Mouse (Mus musculus) midbrain, embryonic 11.5 days (tissue): ENCODE data around the gene Zfp800. TPM values are rescaled to one million over a fixed set of nuclear protein-coding genes. Genes with fewer than 3 reads are reported as not detected.

Experiments used
- ATAC-seq: fragments of 200-750 bp; cut with Nextera tagmentation; 2 replicates; pipeline ENCODE4 v1.8.0; 2017; ENCODE audit warnings: moderate TSS enrichment, moderate library complexity; ENCODE audit not compliant: low FRiP score
- DNase-seq: peaks from one replicate; pipeline ENCODE4 v3.0.0; 2015; ENCODE audit warnings: low spot score; ENCODE audit errors: missing footprints
- H3K27ac ChIP-seq: fragments of 300-500 bp; sonication (generic); 2 replicates; pipeline ENCODE4 v1.5.1; 2014; ENCODE audit warnings: low read depth, low read length
- H3K27me3 ChIP-seq: fragments of 300-500 bp; sonication (generic); 2 replicates; pipeline ENCODE4 v1.6.1; 2014; ENCODE audit warnings: mild to moderate bottlenecking, low read length, moderate library complexity, mixed read lengths; ENCODE audit not compliant: control insufficient read depth, insufficient read depth
- H3K36me3 ChIP-seq: fragments of 300-500 bp; sonication (generic); 2 replicates; pipeline ENCODE4 v1.6.1; 2014; ENCODE audit warnings: mild to moderate bottlenecking, low read length, moderate library complexity, mixed read lengths; ENCODE audit not compliant: control insufficient read depth, insufficient read depth
- H3K4me1 ChIP-seq: fragments of 300-500 bp; sonication (generic); 2 replicates; pipeline ENCODE4 v1.6.1; 2014; ENCODE audit warnings: low read length; ENCODE audit not compliant: control insufficient read depth, insufficient read depth
- H3K4me2 ChIP-seq: fragments of 300-500 bp; sonication (generic); 2 replicates; pipeline ENCODE4 v1.6.1; 2014; ENCODE audit warnings: mild to moderate bottlenecking, moderate library complexity
- H3K4me3 ChIP-seq: fragments of 300-500 bp; sonication (generic); 2 replicates; pipeline ENCODE4 v1.5.1; 2014; ENCODE audit warnings: low read depth, low read length
- H3K9ac ChIP-seq: fragments of 300-500 bp; sonication (generic); 2 replicates; pipeline ENCODE4 v1.6.1; 2014; ENCODE audit warnings: low read length
- H3K9me3 ChIP-seq: fragments of 300-500 bp; sonication (generic); 2 replicates; pipeline ENCODE4 v1.6.1; 2016; ENCODE audit warnings: low read length; ENCODE audit not compliant: control insufficient read depth
- WGBS: fragments of 180-500 bp; shearing (Covaris S2); extraction: QIAGEN DNeasy Blood & Tissue Kit; methylation state at CpG from one replicate; pipeline ENCODE4 v1.1.7; 2014; 5-methylcytosine and 5-hydroxymethylcytosine counted together
- polyA plus RNA-seq: library from polyadenylated mRNA; unstranded; fragments of >200 nt; fragmentation: Nextera tagmentation; extraction: Ambion mirVana; gene quantifications from 2 replicates; pipeline ENCODE4 v1.2.1, GENCODE M21; 2014

Gene Zfp800
- polyA plus RNA-seq, 1 experiment from 2014 or later: 33.0 TPM

DNA sequence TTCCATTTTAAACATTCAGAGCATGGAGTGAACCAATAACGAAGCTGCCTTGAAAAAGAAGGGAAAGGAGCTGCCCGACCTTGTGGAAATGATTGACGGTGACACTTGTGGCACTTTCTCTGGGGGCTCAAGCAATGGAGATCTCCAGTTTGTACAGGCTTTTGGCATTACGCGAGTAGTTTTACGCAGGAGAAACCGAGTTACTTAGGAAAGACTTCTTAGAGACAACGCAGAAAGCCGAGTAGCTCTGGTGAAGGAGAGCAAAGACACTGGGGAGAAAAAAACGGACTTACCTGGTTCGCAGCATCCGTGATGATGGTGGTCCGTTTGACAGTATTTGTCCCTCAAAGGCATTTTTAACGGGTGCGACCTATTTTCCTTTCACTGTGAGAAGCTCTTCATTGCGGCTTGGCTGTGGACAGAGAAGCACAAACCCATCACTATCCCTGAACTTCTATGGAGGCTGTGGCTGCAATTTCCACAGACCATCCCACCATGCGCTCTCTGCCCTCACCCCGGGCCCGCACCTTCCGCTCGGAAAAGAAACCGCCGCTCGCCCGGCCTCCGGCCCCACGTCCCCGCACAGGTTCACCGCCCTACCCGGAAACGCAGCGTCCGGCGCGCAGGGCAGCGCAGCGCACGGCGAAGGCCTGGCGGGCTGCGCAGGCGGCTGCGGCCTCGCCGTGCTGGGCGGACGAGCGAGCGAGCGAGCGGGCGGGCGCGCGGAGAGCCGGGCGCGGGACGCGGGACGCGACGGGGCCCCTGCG is 137.2 kb downstream of the Zfp800 start:
- Histone ChIP-seq H3K4me2 (peak overlapping the region; percentile 92), H3K9me3 (no peaks in the 10 kb centered on the region), H3K36me3 (no peaks in the 10 kb centered on the region), H3K4me1 (peaks cover 5% of the 10 kb centered on the region), H3K9ac (peak overlapping the region; percentile 79), H3K27me3 (no peaks in the 10 kb centered on the region; the same call in 1 of the 2 replicates), H3K4me3 (peak overlapping the region; percentile 91), H3K27ac (peak overlapping the region; percentile 75; the same call in 1 of the 2 replicates)
- WGBS: 1% methylated on average over 49 of the region's 64 CpGs
- peak; percentile 40; the same call in 1 of the 2 replicates for ATAC-seq
- peak; percentile 94 for DNase-seq

DNA sequence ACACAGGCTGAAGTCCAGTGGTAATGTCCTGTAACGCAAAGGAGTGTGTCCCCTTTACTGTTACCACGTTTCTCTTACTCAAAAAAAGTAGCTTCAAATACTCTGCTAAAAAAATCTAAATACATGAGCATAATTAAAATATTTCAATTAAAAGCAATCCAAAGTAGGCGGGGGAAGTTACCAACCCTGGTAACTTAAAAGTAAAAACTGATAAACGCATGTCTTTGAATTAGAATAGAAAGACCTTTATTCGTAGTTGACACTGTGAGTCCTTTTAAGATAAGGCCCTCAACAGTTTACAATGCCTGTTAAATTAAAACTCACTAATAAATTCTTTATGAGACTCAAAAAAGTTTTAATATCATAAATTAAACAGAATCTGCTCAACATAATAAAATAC is 138.1 kb downstream of the Zfp800 start:
- DNase-seq (peak; percentile 72), ATAC-seq (no peak)
- no peak overlapping the region for H3K4me3 ChIP-seq
- peaks cover 5% of the 10 kb centered on the region for H3K4me1 ChIP-seq
- no peak overlapping the region for H3K9ac ChIP-seq
- no peaks in the 10 kb centered on the region for H3K9me3 ChIP-seq
- H3K36me3 ChIP-seq: no peaks in the 10 kb centered on the region
- no peaks in the 10 kb centered on the region; the same call in 1 of the 2 replicates for H3K27me3 ChIP-seq
- no peak overlapping the region for H3K27ac ChIP-seq
- no peak overlapping the region for H3K4me2 ChIP-seq
- 90% methylated on average over 5 of the region's 5 CpGs for WGBS

- Histone ChIP-seq H3K9me3 (no peaks in the 10 kb centered on the region), H3K4me2 (no peak overlapping the region), H3K9ac (no peak overlapping the region), H3K4me3 (no peak overlapping the region), H3K27me3 (no peaks in the 10 kb centered on the region; the same call in 1 of the 2 replicates), H3K36me3 (no peaks in the 10 kb centered on the region), H3K4me1 (peaks cover 5% of the 10 kb centered on the region), H3K27ac (no peak overlapping the region)
- whole genome bisulfite sequencing: 62% methylated on average over 1 of the region's 1 CpGs
- DNase-seq (no peak), ATAC-seq (no peak)
Observed at GRCm38 (mm10) chr6:28258440-28258839, 139.4 kb downstream of the Zfp800 start.

DNA sequence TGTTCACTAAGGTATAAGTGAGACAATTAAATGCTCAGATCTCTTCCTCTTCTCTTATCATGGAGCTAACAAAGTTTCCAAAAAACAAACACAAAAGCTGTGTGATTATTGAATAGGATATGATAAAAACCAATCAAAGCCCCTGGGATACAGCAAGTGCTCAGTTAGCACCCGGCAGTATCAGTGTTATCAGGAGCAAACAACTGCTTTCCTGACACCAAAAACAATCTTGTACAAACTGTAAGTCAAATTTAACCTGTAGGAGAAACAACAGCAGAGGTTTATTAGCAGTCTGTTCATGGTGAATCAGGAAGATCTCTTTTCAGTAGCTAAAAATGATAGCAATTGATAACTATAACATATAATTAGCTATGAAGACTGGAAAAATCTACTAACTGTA is 140.0 kb downstream of the Zfp800 start:
- Histone ChIP-seq H3K9ac (no peak overlapping the region), H3K9me3 (no peaks in the 10 kb centered on the region), H3K4me2 (no peak overlapping the region), H3K27me3 (no peaks in the 10 kb centered on the region), H3K4me1 (peaks cover 5% of the 10 kb centered on the region), H3K4me3 (no peak overlapping the region), H3K27ac (no peak overlapping the region), H3K36me3 (no peaks in the 10 kb centered on the region)
- ATAC-seq (no peak), DNase-seq (peak; percentile 53)
- WGBS: 88% methylated on average over 1 of the region's 1 CpGs

GRCm38 (mm10) chr6:28252790-28253189 is 145.0 kb downstream of the Zfp800 start:
- no peaks in the 10 kb centered on the region for H3K4me1 ChIP-seq
- H3K9me3 ChIP-seq: no peaks in the 10 kb centered on the region
- no peak overlapping the region for H3K4me3 ChIP-seq
- H3K4me2 ChIP-seq: no peak overlapping the region
- H3K27me3 ChIP-seq: no peaks in the 10 kb centered on the region
- H3K27ac ChIP-seq: no peak overlapping the region
- no peak overlapping the region for H3K9ac ChIP-seq
- DNase-seq (peak; percentile 45), ATAC-seq (no peak)
- H3K36me3 ChIP-seq: no peaks in the 10 kb centered on the region

- Histone ChIP-seq H3K4me2 (no peak overlapping the region), H3K4me3 (no peak overlapping the region), H3K36me3 (no peaks in the 10 kb centered on the region; the same call in 1 of the 2 replicates), H3K4me1 (no peaks in the 10 kb centered on the region), H3K27me3 (no peaks in the 10 kb centered on the region), H3K9ac (no peak overlapping the region), H3K27ac (no peak overlapping the region), H3K9me3 (no peaks in the 10 kb centered on the region)
- no peak for DNase-seq
- ATAC-seq: no peak
- 94% methylated on average over 2 of the region's 2 CpGs for WGBS
Observed at GRCm38 (mm10) chr6:28248211-28248610, 149.6 kb downstream of the Zfp800 start.

DNA sequence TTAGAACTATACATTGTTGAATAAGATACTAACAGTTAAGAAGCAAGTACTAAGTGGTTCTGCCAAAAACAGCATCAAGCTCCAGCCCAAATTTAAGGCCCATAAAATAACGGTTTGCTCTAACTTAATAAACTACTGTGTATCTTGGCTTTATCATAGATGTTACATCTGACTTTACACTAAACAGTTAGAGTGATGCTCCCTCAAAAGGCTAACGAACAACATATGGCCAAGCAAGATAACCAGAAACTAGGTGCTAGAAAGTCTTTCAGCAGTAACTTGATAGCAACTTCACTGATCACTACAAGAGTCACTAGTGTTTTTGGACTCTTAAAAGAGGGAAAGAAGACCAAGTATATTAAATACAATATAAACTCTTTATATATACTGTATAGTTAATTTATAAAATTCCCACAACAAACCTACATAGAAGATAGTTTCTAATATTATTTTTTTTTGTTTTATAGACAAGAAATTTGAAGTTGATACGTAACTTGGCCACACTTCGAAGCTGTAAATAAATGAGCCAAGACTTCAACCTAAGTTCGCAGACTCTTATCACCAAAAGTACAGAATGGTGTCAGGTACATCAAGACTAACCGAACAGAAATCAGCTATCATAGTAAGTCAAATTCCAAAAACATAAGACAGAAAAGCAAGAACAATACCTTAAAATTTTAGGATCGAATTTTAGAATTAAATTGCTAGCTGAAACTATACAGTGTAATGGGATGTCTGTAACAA is 165.0 kb downstream of the Zfp800 start:
- H3K4me2 ChIP-seq: no peak overlapping the region
- H3K9me3 ChIP-seq: no peaks in the 10 kb centered on the region
- no peak overlapping the region for H3K27ac ChIP-seq
- no peak overlapping the region for H3K4me3 ChIP-seq
- H3K4me1 ChIP-seq: no peaks in the 10 kb centered on the region
- no peaks in the 10 kb centered on the region; the same call in 1 of the 2 replicates for H3K36me3 ChIP-seq
- H3K9ac ChIP-seq: no peak overlapping the region
- WGBS: 91% methylated on average over 7 of the region's 7 CpGs
- no peaks in the 10 kb centered on the region for H3K27me3 ChIP-seq
- DNase-seq (no peak), ATAC-seq (no peak)

DNA sequence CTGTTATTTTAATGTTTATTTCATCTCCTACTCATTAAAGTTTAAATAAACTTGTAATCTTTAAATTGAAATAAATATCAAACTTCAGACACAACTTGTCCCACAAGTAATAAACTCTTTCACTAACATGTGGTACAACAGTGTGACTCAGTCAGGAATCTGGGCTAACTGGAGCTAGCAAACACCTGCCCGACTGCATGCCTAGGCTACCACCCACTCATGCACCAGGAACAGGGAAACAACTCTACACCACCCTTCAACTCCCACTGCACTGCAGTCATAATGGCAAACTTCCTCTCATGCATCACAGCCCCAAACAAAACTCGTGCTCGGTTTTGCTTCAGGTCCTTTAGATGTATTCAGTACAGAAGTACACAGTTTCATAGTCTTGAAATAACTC is 169.7 kb downstream of the Zfp800 start:
- ATAC-seq (no peak), DNase-seq (peak; percentile 68)
- H3K27me3 ChIP-seq: no peaks in the 10 kb centered on the region
- H3K36me3 ChIP-seq: no peaks in the 10 kb centered on the region; the same call in 1 of the 2 replicates
- H3K9ac ChIP-seq: no peak overlapping the region
- H3K9me3 ChIP-seq: no peaks in the 10 kb centered on the region
- H3K4me3 ChIP-seq: no peak overlapping the region
- H3K4me1 ChIP-seq: no peaks in the 10 kb centered on the region
- H3K27ac ChIP-seq: no peak overlapping the region
- WGBS: 85% methylated on average over 3 of the region's 3 CpGs
- H3K4me2 ChIP-seq: no peak overlapping the region

- 87% methylated on average over 4 of the region's 4 CpGs for WGBS
- no peak for DNase-seq
- Histone ChIP-seq H3K9me3 (no peaks in the 10 kb centered on the region), H3K4me3 (no peak overlapping the region), H3K4me1 (no peaks in the 10 kb centered on the region), H3K36me3 (no peaks in the 10 kb centered on the region), H3K4me2 (no peak overlapping the region), H3K27ac (no peak overlapping the region), H3K27me3 (no peaks in the 10 kb centered on the region), H3K9ac (no peak overlapping the region)
- ATAC-seq: no peak
Observed at GRCm38 (mm10) chr6:28221017-28221416, 176.8 kb downstream of the Zfp800 start.
